Mouse (Mus musculus) adrenal gland, postnatal 14 days (tissue): ENCODE measurements around the gene Ifna4. TPM values are rescaled to one million over a fixed set of nuclear protein-coding genes. Genes with fewer than 3 reads are reported as not detected.

Experiments
- DNase-seq: peaks from one replicate; pipeline ENCODE4 v3.0.0; 2021; ENCODE audit warnings: mixed read lengths
- total RNA-seq: library from RNA; stranded (reverse); gene quantifications from 2 replicates; pipeline ENCODE4 v1.2.3, GENCODE M21; 2021

Gene Ifna4
- total RNA-seq, 1 experiment from 2014 or later = not detected

DNA sequence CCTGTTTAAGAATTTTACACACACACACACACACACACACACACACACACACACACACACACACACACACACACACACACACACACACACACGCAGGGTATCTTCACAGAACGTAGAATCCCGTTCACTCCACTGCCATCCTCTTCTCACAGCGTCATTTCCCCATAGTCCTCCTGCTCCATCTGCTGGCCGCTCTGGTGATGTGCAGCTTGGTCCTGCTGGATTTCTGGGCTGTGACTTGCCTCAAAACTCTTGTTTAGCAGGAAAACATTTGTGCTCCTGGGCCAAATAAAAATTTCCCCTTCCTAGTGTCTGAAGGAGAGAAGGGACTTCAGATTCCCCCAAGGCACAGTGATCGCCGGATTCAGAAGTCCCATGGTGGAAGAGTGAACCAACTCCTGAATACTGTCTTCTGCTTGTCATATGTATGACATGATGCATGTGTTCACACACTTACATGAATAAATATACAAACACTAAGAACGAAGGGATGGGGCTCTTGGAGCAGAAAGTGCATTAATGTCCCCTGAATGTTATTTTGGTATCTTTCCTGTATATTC, 25.8 kb downstream of the Ifna4 start:
- DNase-seq = peak; percentile 87

- DNase-seq = peak; percentile 41
These were observed 26.6 kb downstream of the Ifna4 start for GRCm38 (mm10) chr4:88867926-88868911.

GRCm38 (mm10) chr4:88872691-88873090, 31.0 kb downstream of the Ifna4 start:
- DNase-seq = peak; percentile 49

DNA sequence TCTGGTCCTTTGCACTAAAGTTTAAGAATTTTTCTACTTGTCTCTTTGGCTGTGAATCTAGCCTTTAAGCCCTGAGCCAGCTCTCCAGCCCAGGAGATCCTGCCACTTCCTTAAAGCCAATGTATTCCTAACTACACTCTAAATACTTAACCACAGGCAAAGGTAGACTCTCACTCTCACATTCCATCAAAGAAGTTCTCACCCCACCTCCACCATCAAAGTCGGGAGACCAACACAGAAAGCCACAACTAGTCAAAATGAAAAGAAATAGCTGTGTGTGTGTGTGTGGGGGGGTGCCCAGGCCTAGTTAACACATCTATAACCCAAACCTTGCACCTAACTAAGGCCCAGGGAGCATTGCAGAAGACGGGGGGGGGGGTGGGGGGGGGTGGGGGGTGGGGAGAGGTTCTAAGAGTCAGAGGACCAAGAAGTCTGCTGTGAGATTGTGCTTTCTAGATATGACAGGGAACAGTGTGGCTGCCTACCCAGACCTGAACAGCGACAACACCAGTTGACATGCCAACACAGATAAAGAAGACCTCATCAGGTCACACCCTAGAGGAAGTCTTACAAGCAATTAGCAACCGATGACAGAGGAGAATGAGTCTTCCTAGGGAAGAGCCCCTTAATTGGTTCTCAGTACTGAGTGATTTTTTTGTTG, 33.9 kb downstream of the Ifna4 start:
- DNase-seq = no peak

- peak; percentile 4 for DNase-seq
These were observed 34.9 kb downstream of the Ifna4 start for GRCm38 (mm10) chr4:88876520-88876919.

DNA sequence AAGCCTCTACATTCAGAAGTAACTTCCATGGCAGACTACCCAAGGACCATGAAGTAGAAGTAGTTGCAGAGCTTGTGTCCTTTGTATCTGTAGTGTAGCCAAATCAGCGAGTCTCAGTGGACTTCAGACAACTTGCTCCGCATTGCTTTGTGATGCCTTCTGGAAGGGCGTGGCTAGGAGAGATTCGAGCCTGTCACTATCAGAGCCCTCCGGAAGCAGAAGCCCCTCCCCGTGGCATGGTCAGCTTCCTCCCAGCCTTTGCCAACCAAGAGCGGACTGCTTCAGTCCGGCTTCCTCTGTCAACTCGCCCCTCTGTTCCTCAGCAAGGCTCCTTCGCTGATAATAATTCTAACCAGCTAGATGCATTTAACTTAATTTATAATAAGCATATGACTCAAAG, 36.6 kb downstream of the Ifna4 start:
- DNase-seq = no peak

DNA sequence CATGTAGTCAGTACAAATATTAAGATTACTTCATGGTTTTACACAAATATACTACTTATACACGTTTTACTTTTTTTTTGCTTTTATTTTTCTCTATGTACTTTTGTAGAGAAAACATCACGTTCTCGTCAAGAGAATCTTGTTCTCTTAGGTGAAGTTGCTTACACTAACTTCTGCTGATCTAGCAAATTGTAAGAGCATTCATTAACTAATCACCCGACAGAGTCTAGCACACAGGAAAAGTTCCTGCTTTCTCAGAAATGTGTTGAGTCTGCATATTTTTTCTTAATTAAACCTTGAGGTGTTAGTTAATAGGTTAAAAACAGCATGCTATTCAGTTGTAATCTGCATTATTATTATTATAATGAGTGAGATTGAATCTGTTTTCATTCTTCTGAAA, 37.1 kb downstream of the Ifna4 start:
- DNase-seq = no peak

DNA sequence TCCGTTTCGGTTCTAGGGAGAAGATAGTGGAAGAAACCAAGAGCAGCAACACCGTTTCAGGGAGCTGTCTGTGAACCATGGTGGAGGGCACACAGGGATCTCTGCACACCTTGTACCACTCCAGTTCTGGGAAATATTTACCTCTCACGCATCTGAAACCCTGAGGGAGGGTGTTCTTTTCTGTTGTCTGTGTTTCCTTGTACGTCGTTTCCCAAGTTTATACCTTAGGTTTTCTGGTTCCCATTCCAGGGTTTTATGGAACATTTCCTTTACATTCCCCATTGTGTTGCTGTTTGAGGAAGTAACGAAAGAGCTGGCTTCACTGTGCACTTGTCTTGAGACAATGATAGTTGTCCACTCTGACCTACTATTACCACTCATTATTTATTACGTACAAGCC, 38.4 kb downstream of the Ifna4 start, which contains the start of gene Ifne:
Gene Ifne (minus strand): TSS at position 101 of the 400 bp plus-strand sequence.
- no peak for DNase-seq

DNA sequence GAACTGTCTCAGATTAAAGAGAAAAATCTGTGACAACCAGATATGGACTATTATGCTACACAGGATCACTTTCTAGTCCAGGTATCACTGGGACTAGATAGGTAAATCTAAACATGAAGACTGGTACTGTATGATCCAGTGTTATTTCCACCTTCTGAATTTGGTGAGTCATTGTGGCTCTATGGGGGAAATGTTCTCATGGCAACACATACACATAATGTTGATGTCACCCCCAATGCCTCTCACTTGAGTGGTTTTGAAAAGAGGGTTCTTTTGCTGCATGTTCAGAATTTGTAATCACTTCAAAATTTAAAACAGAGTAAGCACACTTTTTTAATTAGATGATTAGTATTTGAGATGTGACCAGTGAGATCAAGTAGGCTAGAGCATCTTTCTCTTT, 46.6 kb downstream of the Ifna4 start:
- DNase-seq = no peak

Other genes with a start within 250 kb of the Ifna4 start
- gene Ifna9, start 249.5 kb upstream of the Ifna4 start, total RNA-seq = not detected in 2 replicates
- gene Ifna12, start 238.5 kb upstream of the Ifna4 start, total RNA-seq = not detected in 2 replicates
- not detected in 2 replicates for gene C87499, start 207.4 kb upstream of the Ifna4 start, total RNA-seq
- gene Ifna13, start 197.4 kb upstream of the Ifna4 start, total RNA-seq = not detected in 2 replicates
- gene Ifna16, start 164.9 kb upstream of the Ifna4 start, total RNA-seq = not detected in 2 replicates
- not detected in 2 replicates for gene Ifna2, start 157.9 kb upstream of the Ifna4 start, total RNA-seq
- gene Ifnab, start 150.5 kb upstream of the Ifna4 start, total RNA-seq = not detected in 2 replicates
- 0.49 and 0.89 TPM in 2 replicates for gene Gm26566, start 120.1 kb upstream of the Ifna4 start, total RNA-seq
- 72.3 and 74.9 TPM in 2 replicates for gene Klhl9, start 119.4 kb upstream of the Ifna4 start, total RNA-seq
- gene Gm13271, start 87.0 kb upstream of the Ifna4 start, total RNA-seq = not detected in 2 replicates
- gene Gm13283, start 81.7 kb upstream of the Ifna4 start, total RNA-seq = not detected in 2 replicates
- gene Gm13290, start 68.0 kb upstream of the Ifna4 start, total RNA-seq = not detected in 2 replicates
- gene Gm13289, start 64.9 kb upstream of the Ifna4 start, total RNA-seq = not detected in 2 replicates
- gene Gm13272, start 62.0 kb upstream of the Ifna4 start, total RNA-seq = not detected in 2 replicates
- not detected in 2 replicates for gene Ifnz, start 59.7 kb upstream of the Ifna4 start, total RNA-seq
- not detected in 2 replicates for gene Gm13276, start 56.2 kb upstream of the Ifna4 start, total RNA-seq
- gene Gm13277, start 53.2 kb upstream of the Ifna4 start, total RNA-seq = not detected in 2 replicates
- not detected in 2 replicates for gene Gm13278, start 50.3 kb upstream of the Ifna4 start, total RNA-seq
- gene Gm13275, start 47.4 kb upstream of the Ifna4 start, total RNA-seq = not detected in 2 replicates
- gene Gm13279, start 44.5 kb upstream of the Ifna4 start, total RNA-seq = not detected in 2 replicates
- 0.22 TPM in 1 of 2 replicates, not detected in the other for gene Gm13285, start 42.2 kb upstream of the Ifna4 start, total RNA-seq
- not detected in 2 replicates for gene Gm13287, start 38.6 kb upstream of the Ifna4 start, total RNA-seq
- gene Gm13288, start 36.3 kb upstream of the Ifna4 start, total RNA-seq = not detected in 2 replicates
- not detected in 2 replicates for gene Ifna7, start 25.6 kb upstream of the Ifna4 start, total RNA-seq
- gene Ifna11, start 21.9 kb upstream of the Ifna4 start, total RNA-seq = not detected in 2 replicates
- not detected in 2 replicates for gene Ifna6, start 14.4 kb upstream of the Ifna4 start, total RNA-seq
- gene Ifna5, start 6.3 kb upstream of the Ifna4 start, total RNA-seq = not detected in 2 replicates
- gene Ifna1, start 8.2 kb downstream of the Ifna4 start, total RNA-seq = not detected in 2 replicates
- not detected in 2 replicates for gene Ifne, start 38.3 kb downstream of the Ifna4 start, total RNA-seq